Mouse (Mus musculus) embryonic facial prominence, embryonic 13.5 days (tissue): Measurements from ENCODE around the gene Itpr2. TPM values are rescaled to one million over a fixed set of nuclear protein-coding genes. Genes with fewer than 3 reads are reported as not detected.

ENCODE experiments used
- ATAC-seq: fragments of 200-750 bp; cut with Nextera tagmentation; 2 replicates; pipeline ENCODE4 v1.8.0; 2017; ENCODE audit warnings: low read depth; ENCODE audit not compliant: insufficient number of reproducible peaks, insufficient read depth, low FRiP score, low TSS enrichment
- H3K27ac ChIP-seq: fragments of 300-500 bp; sonication (generic); 2 replicates; pipeline ENCODE4 v1.5.1; 2015; ENCODE audit warnings: moderate library complexity, mild to moderate bottlenecking, inconsistent platforms
- H3K27me3 ChIP-seq: fragments of 300-500 bp; sonication (generic); 2 replicates; pipeline ENCODE4 v1.6.1; 2015; ENCODE audit warnings: mild to moderate bottlenecking, inconsistent platforms
- H3K36me3 ChIP-seq: fragments of 300-500 bp; sonication (generic); 2 replicates; pipeline ENCODE4 v1.6.1; 2015; ENCODE audit warnings: mild to moderate bottlenecking, inconsistent platforms
- H3K4me1 ChIP-seq: fragments of 300-500 bp; sonication (generic); 2 replicates; pipeline ENCODE4 v1.6.1; 2015; ENCODE audit warnings: inconsistent platforms
- H3K4me2 ChIP-seq: fragments of 300-500 bp; sonication (generic); 2 replicates; pipeline ENCODE4 v1.6.1; 2015; ENCODE audit warnings: moderate library complexity, mild to moderate bottlenecking, inconsistent platforms
- H3K4me3 ChIP-seq: fragments of 300-500 bp; sonication (generic); 2 replicates; pipeline ENCODE4 v1.5.1; 2015; ENCODE audit warnings: mild to moderate bottlenecking, inconsistent platforms
- H3K9ac ChIP-seq: fragments of 300-500 bp; sonication (generic); 2 replicates; pipeline ENCODE4 v1.6.1; 2015; ENCODE audit warnings: mild to moderate bottlenecking, inconsistent platforms
- H3K9me3 ChIP-seq: fragments of 300-500 bp; sonication (generic); 2 replicates; pipeline ENCODE4 v1.6.1; 2016; ENCODE audit warnings: inconsistent platforms
- WGBS: fragments of 180-500 bp; shearing (Covaris S2); methylation state at CpG from one replicate; pipeline ENCODE4 v1.1.7; 2015; ENCODE audit warnings: mixed read lengths; 5-methylcytosine and 5-hydroxymethylcytosine counted together
- polyA plus RNA-seq: library from polyadenylated mRNA; unstranded; fragments of >200 nt; fragmentation: Nextera tagmentation; extraction: Ambion mirVana; gene quantifications from 2 replicates; pipeline ENCODE4 v1.2.1, GENCODE M21; 2015

Itpr2 gene
- polyA plus RNA-seq, 1 experiment from 2014 or later, result 9.3 TPM

DNA sequence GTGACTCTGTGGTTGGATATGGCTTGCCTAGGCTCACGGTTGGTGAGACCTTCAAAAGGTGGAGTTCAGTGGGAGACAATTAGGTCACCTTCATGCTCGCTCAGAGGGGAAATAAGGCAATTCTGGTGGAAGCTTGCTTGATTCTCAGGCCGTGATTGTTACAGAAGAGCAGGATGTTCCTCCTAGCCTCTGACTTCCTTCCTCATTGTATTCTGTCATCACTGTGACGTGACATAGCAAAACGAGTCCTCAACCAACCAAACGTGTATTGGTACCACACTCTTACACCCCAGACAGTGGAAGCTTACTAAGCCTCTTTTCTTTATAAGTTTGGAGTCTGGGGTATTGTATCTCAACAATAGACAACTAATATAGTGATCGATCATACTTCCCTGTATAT lies 64.0 kb downstream of the Itpr2 start:
- no peaks in the 10 kb centered on the region; the same call in none of the 2 replicates for H3K27me3 ChIP-seq
- H3K9ac ChIP-seq, result no peak overlapping the region
- ATAC-seq, result no peak
- H3K4me1 ChIP-seq, result peaks cover 7% of the 10 kb centered on the region; the same call in 1 of the 2 replicates
- H3K36me3 ChIP-seq, result no peaks in the 10 kb centered on the region
- H3K4me3 ChIP-seq, result no peak overlapping the region
- H3K27ac ChIP-seq, result no peak overlapping the region
- H3K9me3 ChIP-seq, result no peaks in the 10 kb centered on the region
- no peak overlapping the region for H3K4me2 ChIP-seq
- 80% methylated on average over 7 of the region's 7 CpGs for WGBS

DNA sequence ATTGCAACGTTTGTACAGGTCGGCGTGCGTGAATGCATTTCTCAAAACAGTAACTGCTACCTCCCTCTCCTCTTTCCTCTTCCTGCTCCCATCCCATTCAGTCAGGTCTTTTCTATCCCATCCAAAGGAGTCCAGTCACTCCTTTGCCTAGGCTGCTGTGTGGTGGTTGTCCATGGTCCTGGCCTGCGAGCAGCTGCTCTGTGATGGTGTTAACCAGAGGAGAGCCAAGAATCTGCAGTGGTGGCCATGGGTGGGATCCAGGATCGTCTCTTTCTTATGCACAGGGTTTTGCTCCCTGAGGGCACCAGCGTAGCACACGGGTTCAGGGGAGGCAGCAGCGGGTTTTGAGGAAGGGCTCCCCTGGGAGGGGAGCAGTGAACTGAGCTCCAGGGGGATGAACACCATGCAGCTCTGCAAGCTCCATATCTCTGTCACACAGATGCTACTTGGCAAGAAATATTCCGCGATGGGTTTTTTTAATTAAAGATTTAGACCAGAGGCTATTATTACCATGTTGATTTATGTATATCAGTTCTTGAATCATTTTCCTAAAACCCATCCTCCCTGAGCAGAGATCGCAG lies 65.0 kb downstream of the Itpr2 start:
- no peak for ATAC-seq
- Histone ChIP-seq H3K9me3 (no peaks in the 10 kb centered on the region), H3K36me3 (no peaks in the 10 kb centered on the region), H3K4me3 (no peak overlapping the region), H3K9ac (no peak overlapping the region), H3K4me1 (peaks cover 7% of the 10 kb centered on the region; the same call in 1 of the 2 replicates), H3K4me2 (no peak overlapping the region), H3K27me3 (no peaks in the 10 kb centered on the region; the same call in none of the 2 replicates), H3K27ac (no peak overlapping the region)
- 52% methylated on average over 12 of the region's 12 CpGs for WGBS

DNA sequence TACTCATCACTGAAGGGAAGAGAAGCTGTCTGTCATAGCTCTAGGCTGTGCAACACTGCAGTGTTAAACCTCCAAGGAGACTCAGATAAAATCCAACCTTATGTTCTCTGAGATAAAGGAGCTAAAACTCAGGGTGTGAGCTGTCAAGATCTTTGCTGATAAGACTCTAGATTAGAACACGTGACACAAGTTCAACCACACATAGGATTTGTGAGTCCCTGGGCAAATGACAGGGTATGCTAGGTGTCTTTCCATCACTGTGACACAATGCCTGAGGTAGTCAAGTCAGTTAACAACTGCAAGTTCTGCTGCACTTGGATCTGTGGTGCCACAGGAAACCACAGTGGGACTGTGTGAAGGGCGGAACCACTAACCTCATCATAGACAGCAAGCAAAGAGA lies 67.8 kb downstream of the Itpr2 start:
- WGBS, result 88% methylated on average over 2 of the region's 2 CpGs
- Histone ChIP-seq H3K36me3 (no peaks in the 10 kb centered on the region), H3K9me3 (no peaks in the 10 kb centered on the region), H3K27me3 (0 out of 2 replicates have a peak, but pooled peaks cover 3% of the 10 kb centered on the region), H3K4me1 (peaks cover 9% of the 10 kb centered on the region; the same call in 1 of the 2 replicates), H3K9ac (no peak overlapping the region), H3K4me3 (no peak overlapping the region), H3K27ac (no peak overlapping the region), H3K4me2 (no peak overlapping the region)
- ATAC-seq, result no peak

DNA sequence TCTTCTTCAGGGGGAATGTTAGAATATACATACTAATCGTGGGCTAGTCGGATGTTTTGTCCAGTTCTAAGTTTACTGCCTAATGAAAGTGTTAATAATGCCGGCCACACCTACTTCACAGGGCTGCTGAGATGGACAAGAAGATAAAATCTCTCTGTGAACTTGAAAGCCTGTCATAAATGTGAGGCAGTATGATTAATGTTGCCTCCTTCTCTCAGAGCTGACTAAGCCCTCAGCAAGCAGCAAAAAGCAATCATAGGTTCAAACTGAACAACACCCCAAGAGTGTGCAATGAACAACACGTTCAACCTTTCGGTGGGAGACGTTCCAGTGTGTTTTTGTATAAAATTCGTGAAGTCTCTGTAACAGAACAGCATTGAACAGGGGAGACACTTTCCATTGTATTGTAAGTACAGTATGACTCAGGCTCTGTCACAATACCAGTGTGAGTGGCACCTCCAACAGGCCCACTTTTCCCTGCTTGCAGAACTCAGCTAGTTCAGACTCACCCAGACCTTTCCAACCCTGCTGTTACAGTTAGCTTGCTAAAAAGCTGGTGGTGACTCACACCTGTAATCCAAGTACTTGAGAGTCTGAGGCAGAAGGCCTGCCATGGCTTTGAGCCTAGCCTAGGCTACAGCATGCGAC lies 69.7 kb downstream of the Itpr2 start:
- no peak overlapping the region for H3K4me3 ChIP-seq
- no peaks in the 10 kb centered on the region for H3K9me3 ChIP-seq
- 81% methylated on average over 8 of the region's 8 CpGs for WGBS
- no peak overlapping the region for H3K4me2 ChIP-seq
- H3K27me3 ChIP-seq, result 0 out of 2 replicates have a peak, but pooled peaks cover 3% of the 10 kb centered on the region
- ATAC-seq, result no peak
- no peak overlapping the region for H3K27ac ChIP-seq
- H3K36me3 ChIP-seq, result no peaks in the 10 kb centered on the region
- no peak overlapping the region for H3K9ac ChIP-seq
- H3K4me1 ChIP-seq, result peaks cover 7% of the 10 kb centered on the region; the same call in 1 of the 2 replicates

DNA sequence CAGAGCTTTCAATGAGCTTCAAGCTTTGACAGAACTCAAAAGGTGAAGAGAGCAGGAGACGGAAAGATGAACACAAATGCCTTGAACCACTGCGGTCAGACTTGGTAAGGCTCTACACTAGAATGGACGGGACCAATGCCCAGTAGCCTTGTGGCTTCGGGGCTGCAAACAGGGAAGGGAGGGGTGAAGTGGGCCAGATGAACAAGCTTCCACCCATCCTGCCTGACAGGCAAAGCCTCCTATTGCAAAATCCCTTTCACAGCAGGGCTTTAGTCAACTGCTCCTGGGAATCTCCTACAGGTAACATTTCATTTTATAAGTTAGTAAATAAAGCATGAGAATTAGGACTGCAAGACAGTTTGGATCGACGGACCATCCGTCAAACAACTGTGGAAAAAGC lies 70.2 kb downstream of the Itpr2 start:
- H3K4me3 ChIP-seq, result no peak overlapping the region
- no peak overlapping the region for H3K4me2 ChIP-seq
- no peaks in the 10 kb centered on the region for H3K9me3 ChIP-seq
- H3K27ac ChIP-seq, result no peak overlapping the region
- ATAC-seq, result no peak
- H3K36me3 ChIP-seq, result no peaks in the 10 kb centered on the region
- WGBS, result 82% methylated on average over 7 of the region's 7 CpGs
- H3K9ac ChIP-seq, result no peak overlapping the region
- H3K27me3 ChIP-seq, result 0 out of 2 replicates have a peak, but pooled peaks cover 3% of the 10 kb centered on the region
- 0 out of 2 replicates have a peak, but pooled peaks cover 3% of the 10 kb centered on the region for H3K4me1 ChIP-seq

DNA sequence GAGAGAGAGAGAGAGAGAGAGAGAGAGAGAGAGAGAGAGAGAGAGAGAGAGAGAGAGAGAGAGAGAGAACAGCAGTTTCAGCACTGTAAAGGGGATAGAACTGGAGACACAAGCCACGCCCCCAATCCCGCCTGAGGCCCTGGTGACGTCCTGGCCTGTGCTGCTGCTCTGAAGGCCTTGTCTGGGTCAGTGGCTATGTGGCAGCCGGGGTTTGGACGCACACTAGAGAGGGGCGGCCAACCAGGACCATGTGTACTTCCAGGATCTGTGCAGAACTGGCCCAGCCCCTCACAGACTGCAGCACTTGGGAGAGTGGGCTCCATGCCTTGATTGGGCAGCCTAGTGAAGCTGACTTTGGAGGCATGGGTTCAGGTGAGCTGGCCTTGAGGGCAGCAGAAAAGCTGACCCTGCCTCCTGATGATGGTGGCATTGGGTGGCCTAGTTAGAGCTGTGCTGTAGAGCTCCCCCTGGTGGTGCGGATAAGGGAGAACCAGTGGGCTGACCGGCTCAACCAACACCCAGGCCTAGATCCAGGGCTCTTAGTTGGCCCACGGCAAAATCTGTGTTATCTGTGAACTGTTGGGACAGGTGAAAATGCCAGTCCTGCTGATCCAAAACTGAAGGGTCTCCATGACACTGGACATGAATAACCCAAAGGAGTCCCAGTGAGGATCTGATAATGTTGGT lies 72.2 kb downstream of the Itpr2 start:
- Histone ChIP-seq H3K36me3 (no peaks in the 10 kb centered on the region), H3K9me3 (no peaks in the 10 kb centered on the region), H3K4me3 (no peak overlapping the region), H3K4me2 (no peak overlapping the region), H3K9ac (no peak overlapping the region), H3K4me1 (0 out of 2 replicates have a peak, but pooled peaks cover 3% of the 10 kb centered on the region), H3K27me3 (0 out of 2 replicates have a peak, but pooled peaks cover 3% of the 10 kb centered on the region), H3K27ac (no peak overlapping the region)
- WGBS, result 45% methylated on average over 9 of the region's 9 CpGs
- 0 out of 2 replicates have a peak, but pooled peaks have one; percentile 63 for ATAC-seq

DNA sequence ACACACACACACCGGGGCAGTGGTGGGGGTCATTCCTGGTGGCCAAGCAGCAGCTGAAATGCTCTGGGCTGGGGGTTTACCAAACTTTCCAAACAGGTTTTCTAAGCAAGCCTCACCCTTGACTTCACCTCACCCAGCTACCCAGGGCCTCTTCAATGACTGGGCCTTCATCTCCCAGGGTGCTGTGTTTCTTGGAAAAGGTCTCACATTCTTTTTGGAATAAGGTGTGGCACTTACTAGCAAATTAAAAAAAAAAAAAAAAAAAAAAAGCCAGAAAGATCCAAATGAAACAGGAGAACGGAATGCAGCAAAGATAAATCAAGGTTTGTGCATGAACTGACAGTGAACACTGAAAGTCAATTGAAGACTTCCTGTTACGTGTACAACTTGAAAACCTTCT lies 77.2 kb downstream of the Itpr2 start:
- no peak overlapping the region for H3K4me2 ChIP-seq
- no peak overlapping the region for H3K4me3 ChIP-seq
- no peaks in the 10 kb centered on the region for H3K27me3 ChIP-seq
- no peak for ATAC-seq
- no peaks in the 10 kb centered on the region for H3K9me3 ChIP-seq
- no peak overlapping the region for H3K9ac ChIP-seq
- 0 out of 2 replicates have a peak, but pooled peaks cover 3% of the 10 kb centered on the region for H3K4me1 ChIP-seq
- 74% methylated on average over 3 of the region's 3 CpGs for WGBS
- no peak overlapping the region for H3K27ac ChIP-seq
- H3K36me3 ChIP-seq, result no peaks in the 10 kb centered on the region

DNA sequence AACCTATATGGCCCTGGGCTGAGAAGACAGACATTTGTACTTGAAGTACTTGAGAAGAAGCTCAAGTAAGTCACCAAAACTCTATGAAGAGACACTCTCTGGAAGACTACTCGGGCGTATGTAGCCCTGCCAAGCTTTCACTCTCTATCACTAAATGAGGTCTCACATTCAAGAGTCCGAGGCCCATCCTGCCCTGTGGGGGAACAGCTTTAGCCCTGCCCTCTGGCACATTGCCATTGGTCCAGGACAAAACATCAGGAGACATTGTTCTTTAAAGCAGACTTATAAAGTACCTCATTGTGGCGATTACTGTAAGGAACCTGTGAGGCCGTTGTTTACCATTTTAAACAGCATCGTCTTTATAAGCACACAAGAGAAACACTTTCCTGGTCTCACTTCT lies 77.7 kb downstream of the Itpr2 start:
- Histone ChIP-seq H3K4me2 (no peak overlapping the region), H3K9me3 (no peaks in the 10 kb centered on the region), H3K36me3 (no peaks in the 10 kb centered on the region), H3K9ac (no peak overlapping the region), H3K4me3 (no peak overlapping the region), H3K27ac (no peak overlapping the region), H3K4me1 (0 out of 2 replicates have a peak, but pooled peaks cover 2% of the 10 kb centered on the region), H3K27me3 (no peaks in the 10 kb centered on the region)
- ATAC-seq, result no peak
- WGBS, result 82% methylated on average over 6 of the region's 6 CpGs

DNA sequence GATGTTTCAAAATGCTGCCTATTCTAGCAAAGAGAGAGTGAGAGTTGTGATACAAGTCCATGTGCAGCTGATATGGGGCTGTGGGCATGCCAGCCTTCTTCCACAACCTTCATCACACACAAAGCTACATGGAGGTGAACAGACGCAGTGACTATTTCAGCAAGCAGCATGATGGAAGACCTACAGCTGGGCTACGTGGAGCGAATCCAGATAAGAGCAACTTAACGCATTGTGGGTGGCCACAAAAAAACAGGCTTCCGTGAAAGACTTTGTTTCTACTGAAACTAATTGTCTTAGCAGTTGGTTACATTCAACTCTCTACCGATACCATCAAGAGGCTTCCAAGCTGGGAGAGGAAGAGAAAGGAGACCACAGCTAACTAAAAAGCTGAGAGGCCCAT lies 81.3 kb downstream of the Itpr2 start:
- no peak overlapping the region for H3K4me2 ChIP-seq
- H3K36me3 ChIP-seq, result no peaks in the 10 kb centered on the region
- no peak overlapping the region for H3K4me3 ChIP-seq
- H3K9ac ChIP-seq, result no peak overlapping the region
- peaks cover 6% of the 10 kb centered on the region; the same call in 1 of the 2 replicates for H3K4me1 ChIP-seq
- H3K27ac ChIP-seq, result no peak overlapping the region
- ATAC-seq, result no peak
- 64% methylated on average over 6 of the region's 6 CpGs for WGBS
- no peaks in the 10 kb centered on the region for H3K27me3 ChIP-seq
- H3K9me3 ChIP-seq, result no peaks in the 10 kb centered on the region

DNA sequence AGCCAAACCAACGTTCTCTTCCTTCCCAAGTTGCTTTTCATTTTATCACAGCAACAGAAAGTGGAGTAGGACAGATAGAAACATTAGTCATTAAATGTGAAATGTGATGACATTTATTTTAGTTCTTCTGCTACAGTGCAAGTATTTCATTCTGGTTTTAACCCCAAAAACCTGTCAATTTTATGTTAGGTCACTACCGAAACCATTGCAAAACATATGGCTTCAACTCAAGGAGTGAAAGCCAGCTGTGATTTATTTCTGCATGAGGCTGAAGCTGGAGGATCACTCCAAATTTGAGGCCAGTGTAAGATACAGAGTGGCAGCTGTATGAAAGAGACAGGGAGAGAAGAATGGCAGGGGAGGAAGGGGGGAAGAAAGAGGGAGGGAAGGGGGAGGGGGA lies 85.6 kb downstream of the Itpr2 start:
- Histone ChIP-seq H3K4me2 (no peak overlapping the region), H3K27me3 (no peaks in the 10 kb centered on the region; the same call in 1 of the 2 replicates), H3K9ac (no peak overlapping the region), H3K4me1 (peaks cover 16% of the 10 kb centered on the region), H3K4me3 (no peak overlapping the region), H3K27ac (no peak overlapping the region), H3K36me3 (no peaks in the 10 kb centered on the region), H3K9me3 (no peaks in the 10 kb centered on the region)
- 62% methylated on average over 2 of the region's 2 CpGs for WGBS
- ATAC-seq, result no peak

DNA sequence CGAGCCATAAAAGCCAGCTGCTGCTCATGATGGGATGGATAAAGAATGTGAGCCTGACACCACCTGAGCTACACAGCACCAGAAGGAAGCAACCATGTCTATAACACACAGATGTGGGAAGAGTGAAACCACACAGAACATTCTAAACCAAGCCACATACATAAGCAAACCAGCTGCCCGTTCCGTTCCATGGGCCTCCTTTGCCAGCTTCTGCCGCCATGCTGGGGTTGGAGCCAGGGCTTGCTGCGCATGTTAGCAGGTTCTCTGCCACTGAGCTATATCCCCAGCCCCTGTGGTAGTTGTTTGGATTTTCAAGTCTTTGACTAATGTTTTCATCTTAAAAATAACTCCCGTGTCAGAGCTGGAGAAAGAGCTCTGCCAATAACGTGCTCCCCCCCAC lies 87.9 kb downstream of the Itpr2 start:
- Histone ChIP-seq H3K4me1 (peaks cover 21% of the 10 kb centered on the region), H3K36me3 (no peaks in the 10 kb centered on the region), H3K9ac (no peak overlapping the region), H3K9me3 (no peaks in the 10 kb centered on the region), H3K4me2 (no peak overlapping the region), H3K27ac (no peak overlapping the region), H3K4me3 (no peak overlapping the region), H3K27me3 (no peaks in the 10 kb centered on the region; the same call in 1 of the 2 replicates)
- 63% methylated on average over 7 of the region's 7 CpGs for WGBS
- ATAC-seq, result no peak
